Mouse (Mus musculus) liver, embryonic 15.5 days (tissue): ENCODE data around the gene Gm45837. TPM values are rescaled to one million over a fixed set of nuclear protein-coding genes. Genes with fewer than 3 reads are reported as not detected.

ENCODE experiments used
- ATAC-seq: fragments of 200-750 bp; cut with Nextera tagmentation; 2 replicates; pipeline ENCODE4 v1.8.0; 2017; ENCODE audit warnings: moderate number of reproducible peaks, mild to moderate bottlenecking, moderate library complexity; ENCODE audit not compliant: insufficient read depth
- H3K27ac ChIP-seq: fragments of 300-500 bp; sonication (generic); replicated peaks from 2 replicates; pipeline ENCODE4 v1.5.1; 2015; ENCODE audit warnings: mild to moderate bottlenecking, inconsistent platforms
- H3K27me3 ChIP-seq: fragments of 300-500 bp; sonication (generic); 2 replicates; pipeline ENCODE4 v1.6.1; 2015; ENCODE audit warnings: mild to moderate bottlenecking, inconsistent platforms
- H3K36me3 ChIP-seq: fragments of 300-500 bp; sonication (generic); replicated peaks from 2 replicates; pipeline ENCODE4 v1.6.1; 2015; ENCODE audit warnings: moderate library complexity, mild to moderate bottlenecking, inconsistent platforms
- H3K4me1 ChIP-seq: fragments of 300-500 bp; sonication (generic); replicated peaks from 2 replicates; pipeline ENCODE4 v1.6.1; 2015; ENCODE audit warnings: inconsistent platforms
- H3K4me2 ChIP-seq: fragments of 300-500 bp; sonication (generic); 2 replicates; pipeline ENCODE4 v1.6.1; 2015; ENCODE audit warnings: moderate library complexity, mild to moderate bottlenecking, inconsistent platforms
- H3K4me3 ChIP-seq: fragments of 300-500 bp; sonication (generic); replicated peaks from 2 replicates; pipeline ENCODE4 v1.5.1; 2015; ENCODE audit warnings: mild to moderate bottlenecking, inconsistent platforms
- H3K9ac ChIP-seq: fragments of 300-500 bp; sonication (generic); 2 replicates; pipeline ENCODE4 v1.6.1; 2015; ENCODE audit warnings: moderate library complexity, mild to moderate bottlenecking, inconsistent platforms
- H3K9me3 ChIP-seq: fragments of 300-500 bp; sonication (generic); replicated peaks from 2 replicates; pipeline ENCODE4 v1.6.1; 2016; ENCODE audit warnings: inconsistent platforms
- WGBS: fragments of 180-500 bp; shearing (Covaris S2); methylation state at CpG from one replicate; pipeline ENCODE4 v1.1.7; 2015; ENCODE audit warnings: mixed read lengths; ENCODE audit not compliant: insufficient replicate concordance; 5-methylcytosine and 5-hydroxymethylcytosine counted together
- polyA plus RNA-seq: library from polyadenylated mRNA; unstranded; fragments of >200 nt; fragmentation: Nextera tagmentation; extraction: Ambion mirVana; gene quantifications from 2 replicates; pipeline ENCODE4 v1.2.1, GENCODE M21; 2015

Gene Gm45837
- polyA plus RNA-seq, 1 experiment from 2014 or later = not detected

GRCm38 (mm10) chr7:101457283-101457682 is 46.6 kb downstream of the Gm45837 start:
- ATAC-seq = no peak
- Histone ChIP-seq H3K27me3 (peaks cover 30% of the 10 kb centered on the region), H3K4me3 (no peak overlapping the region), H3K4me2 (no peak overlapping the region), H3K9ac (no peak overlapping the region), H3K27ac (0 out of 2 replicates have a peak overlapping the region, but pooled peaks have one; percentile 1), H3K4me1 (0 out of 2 replicates have a peak, but pooled peaks cover 3% of the 10 kb centered on the region), H3K36me3 (no peaks in the 10 kb centered on the region), H3K9me3 (no peaks in the 10 kb centered on the region)
- 64% methylated on average over 5 of the region's 5 CpGs for WGBS

DNA sequence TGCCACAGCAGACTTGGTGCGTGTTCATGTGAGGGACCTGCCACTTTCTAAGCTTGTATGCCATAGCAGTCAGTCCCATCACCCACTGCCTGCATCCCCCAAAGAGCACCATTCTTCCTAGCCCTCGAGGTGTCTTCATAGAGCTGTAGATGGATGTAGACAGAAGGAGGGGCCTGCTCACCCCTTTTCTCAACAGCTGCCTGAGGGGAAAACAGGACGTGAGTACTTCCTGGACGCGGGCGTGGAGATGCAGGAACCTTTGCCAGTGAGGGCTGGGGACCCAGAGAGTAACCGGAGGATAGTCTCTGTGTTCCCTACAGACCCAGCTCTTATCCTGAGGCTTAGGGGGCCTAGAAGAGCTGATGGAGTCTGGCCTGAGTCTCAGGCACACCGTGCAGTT is 47.1 kb downstream of the Gm45837 start:
- no peaks in the 10 kb centered on the region for H3K9me3 ChIP-seq
- H3K27ac ChIP-seq = no peak overlapping the region
- 24% methylated on average over 8 of the region's 8 CpGs for WGBS
- no peaks in the 10 kb centered on the region for H3K36me3 ChIP-seq
- ATAC-seq = no peak
- no peak overlapping the region for H3K9ac ChIP-seq
- H3K4me2 ChIP-seq = no peak overlapping the region
- peaks cover 25% of the 10 kb centered on the region for H3K27me3 ChIP-seq
- H3K4me1 ChIP-seq = 0 out of 2 replicates have a peak, but pooled peaks cover 3% of the 10 kb centered on the region
- H3K4me3 ChIP-seq = no peak overlapping the region

DNA sequence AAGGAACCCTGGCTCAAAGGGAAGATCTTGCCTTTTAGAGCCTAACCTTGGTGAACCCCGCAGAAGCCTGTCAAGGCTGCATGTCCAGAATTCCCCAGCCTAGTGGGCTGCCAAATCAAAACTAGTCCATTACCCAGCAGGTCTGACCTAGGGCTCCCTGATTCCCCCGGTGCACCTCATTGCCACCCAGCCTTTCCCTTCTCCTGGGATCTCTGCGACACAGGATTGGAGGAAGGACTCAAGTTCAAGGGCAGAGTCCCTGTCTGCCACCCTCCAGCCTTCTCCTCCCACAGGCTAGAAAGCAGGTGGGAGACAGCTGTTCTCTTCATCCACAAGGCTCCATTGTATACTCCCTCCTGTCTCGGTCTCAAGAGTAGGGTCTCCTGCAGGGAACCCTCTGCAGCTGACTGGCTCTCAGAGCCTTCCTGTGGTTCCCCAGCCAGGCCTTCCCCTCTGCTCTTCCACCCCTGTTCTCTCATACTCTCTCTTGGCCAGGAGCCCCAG is 47.6 kb downstream of the Gm45837 start:
- Histone ChIP-seq H3K36me3 (no peaks in the 10 kb centered on the region), H3K4me1 (0 out of 2 replicates have a peak, but pooled peaks cover 3% of the 10 kb centered on the region), H3K4me2 (no peak overlapping the region), H3K27ac (no peak overlapping the region), H3K4me3 (no peak overlapping the region), H3K9me3 (no peaks in the 10 kb centered on the region), H3K9ac (no peak overlapping the region), H3K27me3 (peaks cover 19% of the 10 kb centered on the region)
- no peak for ATAC-seq
- 66% methylated on average over 4 of the region's 4 CpGs for WGBS

- Histone ChIP-seq H3K4me1 (0 out of 2 replicates have a peak, but pooled peaks cover 2% of the 10 kb centered on the region), H3K9me3 (no peaks in the 10 kb centered on the region), H3K27me3 (peaks cover 14% of the 10 kb centered on the region), H3K36me3 (no peaks in the 10 kb centered on the region), H3K4me3 (no peak overlapping the region), H3K9ac (no peak overlapping the region), H3K27ac (no peak overlapping the region), H3K4me2 (no peak overlapping the region)
- ATAC-seq = no peak
- WGBS = 46% methylated on average over 9 of the region's 9 CpGs
Observed at GRCm38 (mm10) chr7:101459305-101459813, 48.7 kb downstream of the Gm45837 start.

DNA sequence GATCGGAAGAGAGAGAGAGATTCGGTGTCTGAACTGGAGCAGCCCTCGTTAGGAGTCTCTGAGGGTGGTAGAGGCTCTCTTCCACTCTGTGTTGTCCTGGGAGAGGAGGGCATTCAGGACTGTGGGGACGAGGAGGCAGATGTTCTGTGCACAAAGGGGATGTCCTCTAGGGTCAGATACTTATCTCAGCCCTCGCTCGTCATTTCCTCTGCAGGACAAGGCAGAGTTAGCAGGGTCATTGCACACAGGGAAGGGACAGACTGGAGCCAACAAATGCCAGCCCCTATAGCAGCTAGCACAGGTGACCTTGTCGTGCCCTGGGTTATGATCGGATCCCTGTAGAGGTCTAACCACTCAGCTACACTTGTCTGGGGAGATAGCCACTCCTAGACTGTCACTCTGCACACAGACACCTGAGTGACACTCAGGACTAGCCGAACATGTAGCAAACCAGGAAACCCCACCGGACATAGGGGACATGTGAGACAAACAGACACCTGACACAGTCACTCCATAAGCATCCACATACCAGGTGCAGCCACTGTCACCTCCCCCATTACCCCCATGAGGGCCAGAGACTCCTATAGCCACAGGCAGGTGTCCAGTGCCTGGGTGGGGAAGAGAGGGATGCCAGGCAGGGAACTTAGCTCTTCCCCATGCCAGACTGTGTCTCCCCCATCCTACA is 49.4 kb downstream of the Gm45837 start:
- H3K9ac ChIP-seq = no peak overlapping the region
- H3K27me3 ChIP-seq = peaks cover 11% of the 10 kb centered on the region
- no peak overlapping the region for H3K4me3 ChIP-seq
- WGBS = 30% methylated on average over 10 of the region's 10 CpGs
- H3K36me3 ChIP-seq = no peaks in the 10 kb centered on the region
- peaks cover 6% of the 10 kb centered on the region for H3K4me1 ChIP-seq
- no peak for ATAC-seq
- no peak overlapping the region for H3K27ac ChIP-seq
- H3K4me2 ChIP-seq = no peak overlapping the region
- H3K9me3 ChIP-seq = no peaks in the 10 kb centered on the region

DNA sequence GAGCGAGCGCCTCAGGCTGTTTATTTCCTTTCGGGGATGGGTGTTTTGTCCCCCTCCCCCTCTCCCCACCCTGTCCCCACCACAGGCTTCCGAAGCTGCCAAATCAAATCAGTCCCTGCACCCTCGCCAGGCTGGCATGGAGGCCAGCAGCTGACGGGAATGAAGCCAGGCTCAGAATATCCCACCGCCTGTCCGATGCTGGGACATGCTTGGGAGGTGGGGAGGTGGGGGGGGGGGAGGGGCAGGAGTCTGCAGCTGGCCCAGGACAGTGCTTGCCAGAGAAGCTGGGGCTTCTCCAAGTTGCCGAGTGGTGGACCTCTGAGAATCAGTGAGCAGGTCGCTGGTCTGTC is 49.9 kb downstream of the Gm45837 start:
- Histone ChIP-seq H3K9ac (no peak overlapping the region), H3K9me3 (no peaks in the 10 kb centered on the region), H3K36me3 (no peaks in the 10 kb centered on the region), H3K27ac (no peak overlapping the region), H3K4me3 (no peak overlapping the region), H3K4me1 (peaks cover 11% of the 10 kb centered on the region), H3K4me2 (no peak overlapping the region), H3K27me3 (0 out of 2 replicates have a peak, but pooled peaks cover 7% of the 10 kb centered on the region)
- ATAC-seq = no peak
- 51% methylated on average over 10 of the region's 10 CpGs for WGBS

- H3K27me3 ChIP-seq = no peaks in the 10 kb centered on the region
Observed at GRCm38 (mm10) chr7:101461571-101461970, 50.9 kb downstream of the Gm45837 start.

DNA sequence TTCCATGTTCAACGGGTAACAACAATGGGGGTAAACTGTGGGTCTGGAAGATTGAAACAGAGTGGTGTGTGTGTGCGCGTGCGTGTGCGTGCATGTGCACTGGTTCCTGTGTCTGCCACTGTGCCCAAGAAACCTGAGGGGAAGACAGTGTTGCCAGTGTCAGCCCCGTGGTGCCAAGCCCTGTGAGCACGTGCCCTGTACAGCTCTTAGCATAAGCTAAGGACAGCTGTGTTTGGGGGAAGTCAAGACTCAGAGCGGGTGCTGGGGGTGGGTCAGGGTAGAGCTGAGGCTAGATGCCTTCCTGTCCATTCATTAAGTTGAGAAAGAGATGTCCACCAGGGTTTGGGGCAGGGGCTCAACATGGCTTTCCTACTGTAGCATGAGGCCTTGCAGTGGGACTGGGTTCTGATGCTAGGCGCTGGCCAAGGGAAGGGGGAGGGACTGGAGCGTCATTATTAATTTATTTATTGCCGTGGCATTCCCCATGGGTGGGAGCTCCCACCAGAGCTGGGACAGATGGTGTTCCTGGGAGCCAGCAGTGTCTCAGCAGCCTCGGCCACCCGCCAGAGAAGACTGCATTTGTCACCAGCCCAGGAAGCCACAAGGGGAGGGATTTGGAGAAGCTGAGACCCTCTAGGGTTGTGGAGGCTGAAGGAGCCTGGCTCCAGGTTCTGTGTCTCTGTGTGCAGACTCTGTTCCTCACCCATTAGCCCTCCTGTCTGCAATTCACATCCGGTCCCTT is 51.8 kb downstream of the Gm45837 start:
- no peak overlapping the region for H3K4me2 ChIP-seq
- H3K9me3 ChIP-seq = no peaks in the 10 kb centered on the region
- no peak overlapping the region for H3K4me3 ChIP-seq
- WGBS = 49% methylated on average over 14 of the region's 14 CpGs
- no peaks in the 10 kb centered on the region for H3K36me3 ChIP-seq
- ATAC-seq = no peak
- no peak overlapping the region for H3K9ac ChIP-seq
- no peak overlapping the region for H3K27ac ChIP-seq
- H3K4me1 ChIP-seq = peaks cover 20% of the 10 kb centered on the region
- no peaks in the 10 kb centered on the region for H3K27me3 ChIP-seq

More at GRCm38 (mm10) chr7:101461571-101461970, 50.9 kb downstream of the Gm45837 start:
- Histone ChIP-seq H3K9me3 (no peaks in the 10 kb centered on the region), H3K4me2 (no peak overlapping the region), H3K36me3 (no peaks in the 10 kb centered on the region), H3K9ac (no peak overlapping the region), H3K27ac (no peak overlapping the region), H3K4me3 (no peak overlapping the region), H3K4me1 (peaks cover 16% of the 10 kb centered on the region)
- WGBS = 74% methylated on average over 11 of the region's 11 CpGs
- ATAC-seq = no peak

DNA sequence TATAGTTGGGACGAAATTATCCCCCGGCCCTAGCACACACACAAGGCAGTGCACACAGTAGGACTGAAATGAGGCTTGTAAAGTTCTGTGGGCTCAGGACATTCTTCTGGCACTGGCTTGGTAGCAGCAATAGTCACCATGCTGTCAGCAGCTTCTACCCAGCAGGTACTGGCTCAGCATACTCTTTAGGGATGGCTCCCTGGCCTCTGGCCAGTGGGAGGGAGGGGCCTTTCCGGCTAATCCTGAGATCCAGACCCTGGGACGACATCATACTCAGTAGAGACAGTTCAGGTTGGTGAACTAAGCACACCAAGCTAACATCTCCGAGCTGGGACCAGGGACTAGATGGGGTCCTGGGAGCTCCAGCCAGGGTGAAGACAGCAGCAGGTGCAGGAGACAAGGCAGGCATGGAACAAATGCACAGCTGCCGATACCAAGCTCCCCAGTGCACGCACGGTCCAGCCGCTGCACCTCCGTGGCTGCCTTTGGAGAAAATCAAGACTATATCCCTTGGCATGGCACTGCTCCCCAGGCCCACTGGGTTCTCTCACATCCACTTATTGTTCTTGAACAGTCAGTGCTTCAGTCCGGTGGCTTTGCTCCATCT is 53.1 kb downstream of the Gm45837 start:
- H3K4me1 ChIP-seq = peaks cover 20% of the 10 kb centered on the region
- no peak overlapping the region for H3K4me2 ChIP-seq
- no peak overlapping the region for H3K4me3 ChIP-seq
- WGBS = 73% methylated on average over 11 of the region's 11 CpGs
- H3K27me3 ChIP-seq = no peaks in the 10 kb centered on the region
- no peaks in the 10 kb centered on the region for H3K36me3 ChIP-seq
- H3K9ac ChIP-seq = no peak overlapping the region
- H3K9me3 ChIP-seq = no peaks in the 10 kb centered on the region
- no peak overlapping the region for H3K27ac ChIP-seq
- ATAC-seq = no peak

DNA sequence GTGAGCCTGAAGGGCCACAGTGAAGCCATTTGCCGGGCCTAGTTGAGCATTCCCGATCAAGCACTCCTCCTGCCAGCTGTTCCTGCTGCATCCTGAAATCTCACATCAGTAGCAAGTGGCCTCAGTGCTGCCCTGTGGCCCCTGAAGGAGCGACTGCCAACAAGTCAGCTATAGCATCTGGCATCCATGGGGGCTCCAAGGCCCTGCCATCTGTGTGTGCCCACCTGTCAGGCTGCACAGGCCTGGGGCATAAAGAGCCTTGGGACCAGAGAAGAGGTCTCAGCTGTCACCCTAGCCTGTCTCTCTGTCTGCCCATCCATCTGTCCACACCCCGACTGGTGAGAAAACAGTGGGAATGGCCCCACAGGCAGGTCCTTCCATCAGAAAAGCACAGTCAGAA is 54.2 kb downstream of the Gm45837 start:
- Histone ChIP-seq H3K27me3 (no peaks in the 10 kb centered on the region), H3K4me1 (peaks cover 20% of the 10 kb centered on the region), H3K4me3 (no peak overlapping the region), H3K9ac (no peak overlapping the region), H3K36me3 (no peaks in the 10 kb centered on the region), H3K4me2 (no peak overlapping the region), H3K9me3 (no peaks in the 10 kb centered on the region), H3K27ac (no peak overlapping the region)
- ATAC-seq = no peak
- 50% methylated on average over 4 of the region's 4 CpGs for WGBS

GRCm38 (mm10) chr7:101465392-101465791 is 54.7 kb downstream of the Gm45837 start:
- WGBS = 17% methylated on average over 14 of the region's 14 CpGs
- H3K9ac ChIP-seq = no peak overlapping the region
- no peaks in the 10 kb centered on the region for H3K27me3 ChIP-seq
- no peaks in the 10 kb centered on the region for H3K36me3 ChIP-seq
- ATAC-seq = peak; percentile 65
- H3K9me3 ChIP-seq = no peaks in the 10 kb centered on the region
- H3K4me2 ChIP-seq = no peak overlapping the region
- H3K4me3 ChIP-seq = no peak overlapping the region
- H3K4me1 ChIP-seq = peaks cover 20% of the 10 kb centered on the region
- H3K27ac ChIP-seq = peak overlapping the region; percentile 41; the same call in 1 of the 2 replicates
